Mouse (Mus musculus) small intestine, adult 2 months (tissue): ENCODE data around the gene Frmd8.

Source experiments
- CTCF ChIP-seq: fragments of 200-500 bp; IDR thresholded peaks from 2 replicates; pipeline ENCODE4 v1.5.1; 2012; ENCODE audit warnings: low read depth, mild to moderate bottlenecking, control low read depth, inconsistent platforms, low read length, moderate library complexity, mixed read lengths; ENCODE audit not compliant: insufficient replicate concordance, insufficient read length; ENCODE audit errors: extremely low read depth
- POLR2A ChIP-seq: fragments of 200-500 bp; IDR thresholded peaks from 2 replicates; pipeline ENCODE4 v1.6.1; 2012; ENCODE audit warnings: low read depth, mild to moderate bottlenecking, control low read depth, inconsistent platforms, low read length, moderate library complexity

DNA sequence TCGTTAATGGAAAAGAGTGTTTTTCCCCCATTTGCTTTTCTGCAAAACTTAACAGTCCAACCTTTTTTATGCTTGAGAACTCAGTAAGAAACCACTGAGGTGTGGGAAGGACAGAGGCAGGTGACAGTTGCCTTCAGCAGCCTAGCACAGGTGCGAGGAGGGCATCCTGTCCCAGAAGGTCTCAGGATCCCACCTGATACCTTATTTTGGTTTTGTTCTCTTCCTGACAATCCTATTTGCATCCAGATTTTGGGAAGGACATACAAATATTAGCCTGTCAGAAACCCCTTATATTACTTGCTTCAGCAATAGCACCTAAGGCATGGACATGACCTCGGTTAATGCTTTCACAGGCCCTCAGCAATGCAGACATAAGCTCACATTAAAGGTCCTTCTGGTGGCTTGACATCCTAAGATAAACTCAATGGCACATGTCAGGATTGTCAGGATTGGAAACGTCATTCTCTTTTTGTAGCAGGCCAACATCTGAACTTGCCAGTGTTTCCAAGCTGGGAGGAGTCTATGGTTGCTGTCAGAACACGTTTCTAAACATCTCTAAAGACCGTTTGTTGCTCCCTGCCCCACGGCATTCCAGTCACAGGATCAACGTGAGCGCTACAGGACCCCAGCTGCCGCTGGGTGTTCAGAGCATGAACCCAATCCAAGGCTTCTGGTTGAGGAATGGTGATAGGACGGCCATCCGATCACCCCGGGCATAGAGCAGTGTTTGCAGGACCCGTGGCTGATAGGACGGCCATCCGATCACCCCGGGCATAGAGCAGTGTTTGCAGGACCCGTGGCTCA is 34.8 kb downstream of the Frmd8 start:
- TF ChIP-seq CTCF (no peak), POLR2A (0 out of 2 replicates have a peak, but pooled peaks have one; percentile 19)
